Mouse (Mus musculus) layer of hippocampus, adult 9-11 months (tissue): ENCODE results near the gene Hist2h2aa1.
"Not testable (repeated sequence)": the region's sequence is repeated elsewhere in the genome, so short reads cannot be mapped to it uniquely, and the experiment has no call there.

Experiments
- DNase-seq: peaks from one replicate; pipeline ENCODE4 v3.0.0; 2022

Gene Hist2h2aa1

GRCm38 (mm10) chr3:96230910-96231757 lies 14.2 kb upstream of the Hist2h2aa1 start:
- no peak for DNase-seq

GRCm38 (mm10) chr3:96231758-96232120 lies 13.6 kb upstream of the Hist2h2aa1 start:
- no peak for DNase-seq

- no peak for DNase-seq
Observed at GRCm38 (mm10) chr3:96234914-96235313, 10.4 kb upstream of the Hist2h2aa1 start.

- no peak for DNase-seq
Observed at GRCm38 (mm10) chr3:96235836-96236235, 9.5 kb upstream of the Hist2h2aa1 start.

- no peak for DNase-seq
Observed at GRCm38 (mm10) chr3:96236834-96237334, 8.4 kb upstream of the Hist2h2aa1 start.

- DNase-seq: no peak
Observed at GRCm38 (mm10) chr3:96237335-96237903, 7.9 kb upstream of the Hist2h2aa1 start.

- no peak for DNase-seq
Observed at GRCm38 (mm10) chr3:96237904-96238511, 7.3 kb upstream of the Hist2h2aa1 start.

GRCm38 (mm10) chr3:96238954-96239793 lies 6.1 kb upstream of the Hist2h2aa1 start, which contains the start of gene Hist2h3c2:
TSS of gene Hist2h3c2 (minus strand) at chr3:96239127.
- DNase-seq: peak; percentile 38

- DNase-seq: peak; percentile 94
Observed at GRCm38 (mm10) chr3:96239949-96240798, 5.1 kb upstream of the Hist2h2aa1 start, which contains the start of gene Hist2h2aa2. TSS of gene Hist2h2aa2 (minus strand) at chr3:96240276.

- no peak for DNase-seq
Observed at GRCm38 (mm10) chr3:96240799-96241197, 4.5 kb upstream of the Hist2h2aa1 start.

GRCm38 (mm10) chr3:96243921-96244572 lies 1.2 kb upstream of the Hist2h2aa1 start:
- DNase-seq: peak; percentile 10

- DNase-seq: not testable (repeated sequence)
Observed at GRCm38 (mm10) chr3:96246018-96246417, 721 bp downstream of the Hist2h2aa1 start.

- DNase-seq: not testable (repeated sequence)
Observed at GRCm38 (mm10) chr3:96246427-96246856, 1.1 kb downstream of the Hist2h2aa1 start, which contains the start of gene Hist2h3c1. TSS of gene Hist2h3c1 (plus strand) at chr3:96246685.

- DNase-seq: no peak
Observed at GRCm38 (mm10) chr3:96247356-96248140, 2.3 kb downstream of the Hist2h2aa1 start.

- no peak for DNase-seq
Observed at GRCm38 (mm10) chr3:96248141-96249033, 3.1 kb downstream of the Hist2h2aa1 start.

- no peak for DNase-seq
Observed at GRCm38 (mm10) chr3:96249034-96249345, 3.7 kb downstream of the Hist2h2aa1 start.

- DNase-seq: no peak
Observed at GRCm38 (mm10) chr3:96250890-96251289, 5.6 kb downstream of the Hist2h2aa1 start.

- DNase-seq: no peak
Observed at GRCm38 (mm10) chr3:96251787-96252186, 6.5 kb downstream of the Hist2h2aa1 start.

- DNase-seq: no peak
Observed at GRCm38 (mm10) chr3:96254683-96255355, 9.5 kb downstream of the Hist2h2aa1 start.
